Mouse (Mus musculus): ENCODE measurements around the gene 1700016K19Rik. TPM values are rescaled to one million over a fixed set of nuclear protein-coding genes. Genes with fewer than 3 reads are reported as not detected.
"Not testable (repeated sequence)": the region's sequence is repeated elsewhere in the genome, so short reads cannot be mapped to it uniquely, and the experiment has no call there.

Gene 1700016K19Rik
- polyA plus RNA-seq, 1 experiment from 2014 or later = not detected

- H3K4me2 ChIP-seq (ENCODE audit: low read depth) = no peak overlapping the region
- no peak overlapping the region for H3K4me3 ChIP-seq (ENCODE audit: low read depth, low read length)
- no peaks in the 10 kb centered on the region for H3K27me3 ChIP-seq (ENCODE audit: control insufficient read depth, insufficient read depth, low read length)
- no peaks in the 10 kb centered on the region for H3K36me3 ChIP-seq (ENCODE audit: control insufficient read depth, insufficient read depth, low read length)
- no peaks in the 10 kb centered on the region for H3K9me3 ChIP-seq (ENCODE audit: control insufficient read depth, low read length)
- DNase-seq (ENCODE audit: low spot score) (no peak), ATAC-seq (ENCODE audit: insufficient read depth, low FRiP score, low TSS enrichment) (no peak)
- WGBS = 69% methylated on average over 9 of the region's 9 CpGs
- no peak overlapping the region for H3K9ac ChIP-seq (ENCODE audit: low read length)
- H3K4me1 ChIP-seq (ENCODE audit: control insufficient read depth, insufficient read depth, low read length) = no peaks in the 10 kb centered on the region
- H3K27ac ChIP-seq (ENCODE audit: low read depth, low read length) = no peak overlapping the region
These were observed 5.4 kb upstream of the 1700016K19Rik start for GRCm38 (mm10) chr11:75994357-75994756.

DNA sequence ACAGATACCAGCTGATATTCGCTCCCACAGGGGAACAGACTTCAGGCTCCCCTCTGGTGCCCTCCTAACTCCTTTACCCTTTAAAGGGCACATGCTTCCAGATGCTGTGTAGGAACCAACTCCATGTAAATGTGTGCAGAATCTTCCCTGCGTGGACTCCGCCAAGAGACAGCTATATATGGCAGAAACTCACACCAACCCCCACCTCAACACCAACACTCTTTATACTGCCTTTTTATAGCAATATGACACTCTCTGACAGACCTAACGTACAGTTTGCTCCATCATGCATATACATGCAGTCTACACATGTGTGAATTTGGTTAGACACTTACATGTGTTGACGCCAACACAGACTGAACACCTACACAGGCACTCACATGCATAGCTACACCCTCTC is 989 bp downstream of the 1700016K19Rik start:
- no peak overlapping the region for H3K27ac ChIP-seq (ENCODE audit: low read depth, low read length)
- no peaks in the 10 kb centered on the region for H3K4me1 ChIP-seq (ENCODE audit: control insufficient read depth, insufficient read depth, low read length)
- no peak overlapping the region for H3K4me3 ChIP-seq (ENCODE audit: low read depth, low read length)
- no peak overlapping the region for H3K9ac ChIP-seq (ENCODE audit: low read length)
- DNase-seq (ENCODE audit: low spot score) (no peak), ATAC-seq (ENCODE audit: insufficient read depth, low FRiP score, low TSS enrichment) (no peak)
- H3K9me3 ChIP-seq (ENCODE audit: control insufficient read depth, low read length) = no peaks in the 10 kb centered on the region
- no peaks in the 10 kb centered on the region for H3K36me3 ChIP-seq (ENCODE audit: control insufficient read depth, insufficient read depth, low read length)
- H3K27me3 ChIP-seq (ENCODE audit: control insufficient read depth, insufficient read depth, low read length) = no peaks in the 10 kb centered on the region
- H3K4me2 ChIP-seq (ENCODE audit: low read depth) = no peak overlapping the region
- WGBS = 86% methylated on average over 5 of the region's 5 CpGs

DNA sequence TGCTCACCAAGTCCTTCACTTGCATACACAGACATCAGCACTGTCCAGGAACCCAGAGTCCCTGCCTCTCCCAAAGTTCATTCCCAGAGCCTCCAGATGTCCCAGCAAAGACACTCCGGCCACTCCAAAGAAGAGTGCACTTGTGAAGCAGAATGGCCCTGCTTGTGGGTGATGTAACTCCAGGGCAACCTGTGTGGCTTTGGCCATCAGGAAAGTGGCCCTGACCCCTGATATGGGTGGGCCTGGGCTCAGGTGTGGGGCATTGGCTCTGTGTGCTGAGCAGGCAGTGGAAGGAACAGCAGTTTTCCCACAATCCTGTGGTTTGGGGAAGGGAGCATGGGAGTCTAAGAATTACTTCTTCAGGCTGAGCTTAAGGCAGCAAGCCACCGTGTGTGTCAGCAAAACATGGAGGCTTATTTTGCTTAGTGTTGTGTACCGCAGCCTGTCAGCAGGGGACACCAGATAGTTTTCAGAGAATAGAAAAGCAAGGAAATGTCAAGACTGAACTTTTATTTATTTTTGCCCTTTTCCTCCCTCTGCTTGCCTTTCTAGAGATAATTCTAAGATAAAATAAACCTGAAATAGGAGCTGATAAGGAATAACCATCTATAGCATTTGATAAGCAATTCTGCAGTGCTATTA is 1.6 kb downstream of the 1700016K19Rik start:
- H3K9me3 ChIP-seq (ENCODE audit: control insufficient read depth, low read length) = no peaks in the 10 kb centered on the region
- ATAC-seq (ENCODE audit: insufficient read depth, low FRiP score, low TSS enrichment) (no peak), DNase-seq (ENCODE audit: low spot score) (no peak)
- no peak overlapping the region for H3K9ac ChIP-seq (ENCODE audit: low read length)
- no peak overlapping the region for H3K4me2 ChIP-seq (ENCODE audit: low read depth)
- no peak overlapping the region for H3K27ac ChIP-seq (ENCODE audit: low read depth, low read length)
- no peak overlapping the region for H3K4me3 ChIP-seq (ENCODE audit: low read depth, low read length)
- no peaks in the 10 kb centered on the region for H3K27me3 ChIP-seq (ENCODE audit: control insufficient read depth, insufficient read depth, low read length)
- no peaks in the 10 kb centered on the region for H3K4me1 ChIP-seq (ENCODE audit: control insufficient read depth, insufficient read depth, low read length)
- no peaks in the 10 kb centered on the region for H3K36me3 ChIP-seq (ENCODE audit: control insufficient read depth, insufficient read depth, low read length)
- 63% methylated on average over 3 of the region's 3 CpGs for WGBS

- H3K9me3 ChIP-seq (ENCODE audit: control insufficient read depth, low read length); H3K4me2 ChIP-seq (ENCODE audit: low read depth); H3K27me3 ChIP-seq (ENCODE audit: control insufficient read depth, insufficient read depth, low read length); ATAC-seq (ENCODE audit: insufficient read depth, low FRiP score, low TSS enrichment); H3K4me3 ChIP-seq (ENCODE audit: low read depth, low read length); H3K36me3 ChIP-seq (ENCODE audit: control insufficient read depth, insufficient read depth, low read length); H3K4me1 ChIP-seq (ENCODE audit: control insufficient read depth, insufficient read depth, low read length); H3K9ac ChIP-seq (ENCODE audit: low read length); DNase-seq (ENCODE audit: low spot score); H3K27ac ChIP-seq (ENCODE audit: low read depth, low read length): not testable (repeated sequence)
- WGBS = 93% methylated on average over 7 of the region's 7 CpGs
These were observed 4.6 kb downstream of the 1700016K19Rik start for GRCm38 (mm10) chr11:76004276-76004675.

GRCm38 (mm10) chr11:76008162-76008561 is 8.4 kb downstream of the 1700016K19Rik start:
- H3K4me1 ChIP-seq (ENCODE audit: control insufficient read depth, insufficient read depth, low read length) = no peaks in the 10 kb centered on the region
- H3K27ac ChIP-seq (ENCODE audit: low read depth, low read length) = no peak overlapping the region
- no peak overlapping the region for H3K9ac ChIP-seq (ENCODE audit: low read length)
- 82% methylated on average over 2 of the region's 2 CpGs for WGBS
- no peak for DNase-seq (ENCODE audit: low spot score)
- no peaks in the 10 kb centered on the region for H3K27me3 ChIP-seq (ENCODE audit: control insufficient read depth, insufficient read depth, low read length)
- no peak overlapping the region for H3K4me2 ChIP-seq (ENCODE audit: low read depth)
- no peak overlapping the region for H3K4me3 ChIP-seq (ENCODE audit: low read depth, low read length)
- no peaks in the 10 kb centered on the region for H3K36me3 ChIP-seq (ENCODE audit: control insufficient read depth, insufficient read depth, low read length)
- no peak for ATAC-seq (ENCODE audit: insufficient read depth, low FRiP score, low TSS enrichment)
- H3K9me3 ChIP-seq (ENCODE audit: control insufficient read depth, low read length) = no peaks in the 10 kb centered on the region

- WGBS = 90% methylated on average over 6 of the region's 6 CpGs
- Histone ChIP-seq H3K4me2 (ENCODE audit: low read depth) (no peak overlapping the region), H3K9ac (ENCODE audit: low read length) (no peak overlapping the region), H3K27me3 (ENCODE audit: control insufficient read depth, insufficient read depth, low read length) (no peaks in the 10 kb centered on the region), H3K4me3 (ENCODE audit: low read depth, low read length) (no peak overlapping the region), H3K27ac (ENCODE audit: low read depth, low read length) (no peak overlapping the region), H3K9me3 (ENCODE audit: control insufficient read depth, low read length) (no peaks in the 10 kb centered on the region), H3K4me1 (ENCODE audit: control insufficient read depth, insufficient read depth, low read length) (no peaks in the 10 kb centered on the region), H3K36me3 (ENCODE audit: control insufficient read depth, insufficient read depth, low read length) (no peaks in the 10 kb centered on the region)
- DNase-seq (ENCODE audit: low spot score) (no peak), ATAC-seq (ENCODE audit: insufficient read depth, low FRiP score, low TSS enrichment) (no peak)
These were observed 9.4 kb downstream of the 1700016K19Rik start for GRCm38 (mm10) chr11:76009101-76009500.

GRCm38 (mm10) chr11:76010838-76011624 is 11.3 kb downstream of the 1700016K19Rik start:
- Histone ChIP-seq H3K4me2 (ENCODE audit: low read depth) (no peak overlapping the region), H3K27me3 (ENCODE audit: control insufficient read depth, insufficient read depth, low read length) (no peaks in the 10 kb centered on the region), H3K4me1 (ENCODE audit: control insufficient read depth, insufficient read depth, low read length) (no peaks in the 10 kb centered on the region), H3K9me3 (ENCODE audit: control insufficient read depth, low read length) (no peaks in the 10 kb centered on the region), H3K27ac (ENCODE audit: low read depth, low read length) (no peak overlapping the region), H3K9ac (ENCODE audit: low read length) (no peak overlapping the region), H3K36me3 (ENCODE audit: control insufficient read depth, insufficient read depth, low read length) (no peaks in the 10 kb centered on the region), H3K4me3 (ENCODE audit: low read depth, low read length) (no peak overlapping the region)
- 86% methylated on average over 9 of the region's 9 CpGs for WGBS
- DNase-seq (ENCODE audit: low spot score) = no peak
- no peak for ATAC-seq (ENCODE audit: insufficient read depth, low FRiP score, low TSS enrichment)

- H3K9ac ChIP-seq (ENCODE audit: low read length) = no peak overlapping the region
- H3K4me3 ChIP-seq (ENCODE audit: low read depth, low read length) = no peak overlapping the region
- no peak overlapping the region for H3K27ac ChIP-seq (ENCODE audit: low read depth, low read length)
- no peaks in the 10 kb centered on the region for H3K9me3 ChIP-seq (ENCODE audit: control insufficient read depth, low read length)
- no peaks in the 10 kb centered on the region for H3K4me1 ChIP-seq (ENCODE audit: control insufficient read depth, insufficient read depth, low read length)
- DNase-seq (ENCODE audit: low spot score) (no peak), ATAC-seq (ENCODE audit: insufficient read depth, low FRiP score, low TSS enrichment) (no peak)
- H3K36me3 ChIP-seq (ENCODE audit: control insufficient read depth, insufficient read depth, low read length) = no peaks in the 10 kb centered on the region
- no peaks in the 10 kb centered on the region for H3K27me3 ChIP-seq (ENCODE audit: control insufficient read depth, insufficient read depth, low read length)
- 90% methylated on average over 6 of the region's 6 CpGs for WGBS
- H3K4me2 ChIP-seq (ENCODE audit: low read depth) = no peak overlapping the region
These were observed 15.5 kb downstream of the 1700016K19Rik start for GRCm38 (mm10) chr11:76015251-76015650.

DNA sequence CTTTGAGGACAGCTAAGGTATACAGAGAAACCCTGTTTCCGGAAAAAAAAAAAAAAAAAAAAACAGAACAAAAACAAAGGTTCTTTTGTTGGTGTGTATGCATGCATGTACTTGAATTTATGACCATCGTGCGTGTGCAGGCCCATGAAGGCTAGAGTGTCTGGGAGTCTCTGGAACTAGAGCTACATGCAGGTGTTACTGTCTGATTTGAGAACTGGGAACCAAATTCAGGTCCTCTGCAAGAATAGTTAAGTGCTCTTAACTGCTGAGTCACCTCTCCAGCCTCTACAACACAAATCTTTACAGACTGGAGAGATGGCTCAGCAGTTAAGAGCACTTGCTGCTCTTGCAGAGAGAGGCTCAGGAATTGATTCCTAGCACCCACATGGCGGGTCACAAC is 16.1 kb downstream of the 1700016K19Rik start:
- ATAC-seq (ENCODE audit: insufficient read depth, low FRiP score, low TSS enrichment) (no peak), DNase-seq (ENCODE audit: low spot score) (no peak)
- no peaks in the 10 kb centered on the region for H3K36me3 ChIP-seq (ENCODE audit: control insufficient read depth, insufficient read depth, low read length)
- H3K4me3 ChIP-seq (ENCODE audit: low read depth, low read length) = no peak overlapping the region
- H3K4me1 ChIP-seq (ENCODE audit: control insufficient read depth, insufficient read depth, low read length) = no peaks in the 10 kb centered on the region
- H3K27me3 ChIP-seq (ENCODE audit: control insufficient read depth, insufficient read depth, low read length) = no peaks in the 10 kb centered on the region
- H3K9me3 ChIP-seq (ENCODE audit: control insufficient read depth, low read length) = no peaks in the 10 kb centered on the region
- H3K27ac ChIP-seq (ENCODE audit: low read depth, low read length) = no peak overlapping the region
- no peak overlapping the region for H3K9ac ChIP-seq (ENCODE audit: low read length)
- no peak overlapping the region for H3K4me2 ChIP-seq (ENCODE audit: low read depth)
- 68% methylated on average over 4 of the region's 4 CpGs for WGBS

Measured in neural tube, embryonic 11.5 days (tissue).